In genomic region chr16:85074889-85075288, GRCm38 (mm10) we compare ENCODE assay signal across 19 mouse cellular contexts.
"Had no signal": no experiment of that assay in that cellular context is flagged by ENCODE, and none has a peak within 500 bp of the region (broad histone marks: within the 10 kb centered on the region; RNA-seq: fewer than 3 reads in every experiment).

No protein-coding gene starts in this region.

- ATAC-seq: liver, embryonic 12.5 days; lung, postnatal 0 days had no signal

- H3K4me1 ChIP-seq: liver, embryonic 12.5 days; neural tube, embryonic 13.5 days; neural tube, embryonic 15.5 days; stomach, embryonic 15.5 days had no signal

- DNase-seq: lung, adult 2 months; lung, postnatal 14 days; midbrain, embryonic 14.5 days; retina, postnatal 1 day; right cerebral cortex, adult 18-20 months; right cerebral cortex, postnatal 25 days; right cerebral cortex, postnatal 4 days; thymus, adult 18-20 months; thymus, postnatal 14 days; thymus, postnatal 36 days had no signal

- H3K4me3 ChIP-seq: liver, embryonic 12.5 days; lung, embryonic 15.5 days; midbrain, embryonic 10.5 days; midbrain, embryonic 12.5 days; neural tube, embryonic 13.5 days; neural tube, embryonic 15.5 days; stomach, embryonic 15.5 days had no signal

- H3K9me3 ChIP-seq: liver, embryonic 12.5 days; lung, embryonic 15.5 days; midbrain, embryonic 10.5 days; midbrain, embryonic 12.5 days; neural tube, embryonic 13.5 days; neural tube, embryonic 15.5 days; stomach, embryonic 15.5 days had no signal

- H3K27ac ChIP-seq: liver, embryonic 12.5 days; liver, embryonic 14.5 days; lung, embryonic 15.5 days; midbrain, embryonic 10.5 days; midbrain, embryonic 12.5 days; neural tube, embryonic 13.5 days; neural tube, embryonic 15.5 days; stomach, embryonic 15.5 days had no signal

- H3K27me3 ChIP-seq: liver, embryonic 12.5 days; lung, embryonic 15.5 days; midbrain, embryonic 12.5 days; neural tube, embryonic 13.5 days; neural tube, embryonic 15.5 days; stomach, embryonic 15.5 days had no signal

- H3K9ac ChIP-seq: liver, embryonic 12.5 days; liver, embryonic 14.5 days; lung, embryonic 15.5 days; midbrain, embryonic 12.5 days; neural tube, embryonic 13.5 days; neural tube, embryonic 15.5 days; stomach, embryonic 15.5 days had no signal

- H3K4me2 ChIP-seq: liver, embryonic 12.5 days; lung, embryonic 15.5 days; midbrain, embryonic 12.5 days; neural tube, embryonic 13.5 days; neural tube, embryonic 15.5 days; stomach, embryonic 15.5 days had no signal
